Mouse (Mus musculus) heart, embryonic 15.5 days (tissue): Measurements from ENCODE around the gene Ccng1. TPM values are rescaled to one million over a fixed set of nuclear protein-coding genes. Genes with fewer than 3 reads are reported as not detected.

ENCODE experiments used
- ATAC-seq: fragments of 200-750 bp; cut with Nextera tagmentation; replicated peaks from 2 replicates; pipeline ENCODE4 v1.8.0; 2017; ENCODE audit warnings: low read depth, moderate TSS enrichment; ENCODE audit not compliant: insufficient number of reproducible peaks, insufficient read depth, low FRiP score
- H3K27ac ChIP-seq: fragments of 300-500 bp; sonication (generic); 2 replicates; pipeline ENCODE4 v1.5.1; 2015; ENCODE audit warnings: mild to moderate bottlenecking, inconsistent platforms
- H3K27me3 ChIP-seq: fragments of 300-500 bp; sonication (generic); 2 replicates; pipeline ENCODE4 v1.6.1; 2015; ENCODE audit warnings: inconsistent platforms
- H3K36me3 ChIP-seq: fragments of 300-500 bp; sonication (generic); 2 replicates; pipeline ENCODE4 v1.6.1; 2015; ENCODE audit warnings: mild to moderate bottlenecking, inconsistent platforms
- H3K4me1 ChIP-seq: fragments of 300-500 bp; sonication (generic); replicated peaks from 2 replicates; pipeline ENCODE4 v1.6.1; 2015; ENCODE audit warnings: inconsistent platforms
- H3K4me2 ChIP-seq: fragments of 300-500 bp; sonication (generic); 2 replicates; pipeline ENCODE4 v1.6.1; 2015; ENCODE audit warnings: inconsistent platforms, mild to moderate bottlenecking, moderate library complexity
- H3K4me3 ChIP-seq: fragments of 300-500 bp; sonication (generic); 2 replicates; pipeline ENCODE4 v1.5.1; 2015; ENCODE audit warnings: mild to moderate bottlenecking, inconsistent platforms
- H3K9ac ChIP-seq: fragments of 300-500 bp; sonication (generic); 2 replicates; pipeline ENCODE4 v1.6.1; 2015; ENCODE audit warnings: mild to moderate bottlenecking, inconsistent platforms
- H3K9me3 ChIP-seq: fragments of 300-500 bp; sonication (generic); replicated peaks from 2 replicates; pipeline ENCODE4 v1.6.1; 2016; ENCODE audit warnings: inconsistent platforms
- WGBS: fragments of 180-500 bp; shearing (Covaris S2); methylation state at CpG from one replicate; pipeline ENCODE4 v1.1.7; 2015; ENCODE audit warnings: mixed read lengths; 5-methylcytosine and 5-hydroxymethylcytosine counted together
- polyA plus RNA-seq: library from polyadenylated mRNA; unstranded; fragments of >200 nt; fragmentation: Nextera tagmentation; extraction: Ambion mirVana; gene quantifications from 2 replicates; pipeline ENCODE4 v1.2.1, GENCODE M21; 2015

The Ccng1 gene
- polyA plus RNA-seq, result 124 and 139 TPM in 2 replicates

DNA sequence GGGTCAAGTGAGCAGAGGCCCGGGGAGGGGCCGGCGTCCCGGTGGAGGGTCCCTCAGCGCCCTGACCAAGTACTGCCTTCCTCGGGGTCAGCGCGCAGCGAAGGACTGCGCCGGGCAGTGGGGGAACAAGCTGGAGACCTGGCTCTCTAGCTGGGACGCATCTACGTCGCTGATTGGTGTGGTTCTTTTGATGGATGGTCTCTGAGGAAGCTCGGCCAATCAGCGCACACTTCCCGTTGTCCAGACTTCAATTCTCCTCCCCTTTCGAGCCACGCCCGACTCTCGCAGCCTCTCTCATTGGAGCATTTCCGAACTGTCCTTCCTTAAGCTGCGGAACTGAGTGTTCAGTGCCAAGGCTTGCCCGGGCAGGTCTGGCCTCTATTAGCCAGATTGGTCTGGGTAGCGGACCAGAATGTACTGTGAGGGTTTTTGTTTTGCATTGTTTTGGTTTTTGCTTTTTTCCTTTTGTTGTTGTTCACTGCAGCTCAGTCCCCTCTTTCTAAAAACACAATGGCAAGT is at the start of gene Ccng1:
Gene Ccng1 (minus strand): TSS at position 203 of the 519 bp plus-strand sequence.
- Histone ChIP-seq H3K27ac (peak within 1 kb of the TSS; percentile 90), H3K4me2 (peak within 1 kb of the TSS; percentile 65), H3K36me3 (peaks cover 20% of the 10 kb centered on the region), H3K27me3 (no peaks in the 10 kb centered on the region), H3K9me3 (no peaks in the 10 kb centered on the region), H3K9ac (peak within 1 kb of the TSS; percentile 85), H3K4me1 (peaks cover 17% of the 10 kb centered on the region), H3K4me3 (peak within 1 kb of the TSS; percentile 70)
- peak; percentile 98 for ATAC-seq
- under 1% methylated on average over 25 of the region's 25 CpGs for WGBS

DNA sequence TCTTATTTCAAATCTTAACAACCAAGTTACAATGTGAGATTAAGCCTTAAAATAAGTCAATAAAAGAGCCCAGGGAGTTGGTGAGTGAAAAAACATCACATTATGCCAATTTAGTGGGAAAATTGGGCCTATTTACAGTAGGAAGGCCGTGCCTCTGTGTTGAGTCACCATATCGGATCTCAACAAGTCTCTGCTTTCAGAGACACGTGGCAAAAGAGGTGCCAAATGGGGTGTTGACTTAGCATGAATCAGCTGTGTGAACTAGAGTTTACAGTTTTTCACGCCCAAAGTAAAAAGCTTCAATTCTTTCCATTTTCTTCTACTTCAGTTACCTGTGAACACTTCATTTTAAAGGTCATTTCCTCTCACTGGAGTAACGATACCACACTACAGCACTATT is 35.2 kb upstream of the Ccng1 start:
- WGBS, result 60% methylated on average over 5 of the region's 5 CpGs
- no peak overlapping the region for H3K9ac ChIP-seq
- no peak for ATAC-seq

DNA sequence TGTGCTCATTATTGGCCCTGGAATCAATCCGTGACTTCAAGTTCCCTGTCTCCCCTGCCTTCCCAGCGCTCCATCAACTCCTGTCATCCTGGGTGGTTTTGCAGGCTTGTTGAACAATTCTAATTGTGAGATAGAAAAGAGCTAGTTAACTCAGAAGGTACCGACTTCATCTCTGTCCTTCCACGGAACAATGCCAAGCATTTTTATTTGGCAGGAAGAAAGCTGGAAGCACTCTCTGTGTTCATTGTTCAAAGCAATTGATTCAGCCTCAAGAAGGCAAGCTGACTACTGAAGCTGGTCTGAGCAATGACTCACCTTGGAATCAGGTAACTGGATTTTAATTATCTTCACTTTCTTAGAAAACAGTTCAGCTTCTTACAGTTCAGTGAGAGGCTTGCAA is 34.6 kb upstream of the Ccng1 start:
- Histone ChIP-seq H3K27me3 (no peaks in the 10 kb centered on the region), H3K9ac (no peak overlapping the region), H3K27ac (no peak overlapping the region), H3K4me1 (no peaks in the 10 kb centered on the region), H3K9me3 (no peaks in the 10 kb centered on the region), H3K4me2 (no peak overlapping the region), H3K4me3 (no peak overlapping the region), H3K36me3 (no peaks in the 10 kb centered on the region)
- WGBS, result 70% methylated on average over 4 of the region's 4 CpGs
- ATAC-seq, result no peak

More for the DNA sequence above, 35.2 kb upstream of the Ccng1 start:
- H3K4me2 ChIP-seq, result no peak overlapping the region
- no peak overlapping the region for H3K27ac ChIP-seq
- H3K4me3 ChIP-seq, result no peak overlapping the region
- no peaks in the 10 kb centered on the region for H3K4me1 ChIP-seq
- no peaks in the 10 kb centered on the region for H3K9me3 ChIP-seq
- no peaks in the 10 kb centered on the region for H3K36me3 ChIP-seq
- no peaks in the 10 kb centered on the region for H3K27me3 ChIP-seq

DNA sequence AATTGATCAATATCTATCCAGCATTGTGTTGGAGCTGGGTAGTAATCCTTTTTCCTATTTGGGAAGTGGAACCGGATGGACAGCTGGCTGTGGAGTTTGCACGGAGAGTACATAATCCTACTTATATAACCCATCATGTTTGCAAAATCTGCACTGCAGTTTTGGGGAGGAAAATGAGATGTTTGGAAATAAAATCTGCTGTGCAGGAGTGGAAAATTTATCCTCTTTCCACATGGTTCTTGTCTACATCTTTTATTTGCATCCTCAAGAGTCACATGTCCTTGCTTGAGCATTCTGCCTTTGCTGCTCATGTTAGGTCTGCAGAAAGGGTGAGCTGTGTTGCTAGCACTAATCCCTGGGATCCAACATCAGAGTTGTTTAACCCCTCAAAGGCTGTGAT is 31.8 kb upstream of the Ccng1 start:
- Histone ChIP-seq H3K9me3 (no peaks in the 10 kb centered on the region), H3K4me2 (no peak overlapping the region), H3K4me1 (no peaks in the 10 kb centered on the region), H3K36me3 (no peaks in the 10 kb centered on the region), H3K27ac (no peak overlapping the region), H3K27me3 (no peaks in the 10 kb centered on the region), H3K9ac (no peak overlapping the region), H3K4me3 (no peak overlapping the region)
- no peak for ATAC-seq
- WGBS, result 78% methylated on average over 2 of the region's 2 CpGs

DNA sequence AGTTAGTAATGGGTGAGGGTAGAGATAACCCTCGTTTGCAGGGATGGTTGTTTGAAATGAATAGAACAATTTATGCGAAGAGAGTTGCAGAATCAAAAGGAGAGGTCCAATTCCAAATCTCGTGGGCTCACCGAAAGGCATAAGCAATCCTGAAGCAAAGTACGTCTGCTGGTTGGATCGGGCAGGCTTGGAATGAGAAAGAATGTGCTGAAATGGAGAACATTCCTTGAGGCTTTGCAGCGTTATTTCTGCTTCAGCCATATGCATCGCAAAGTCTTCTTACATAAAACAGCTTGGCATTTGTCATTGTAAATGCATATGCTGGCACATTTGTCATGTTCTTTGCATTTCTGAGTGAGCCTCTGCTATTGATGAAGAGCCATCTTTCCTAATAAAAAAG is 29.2 kb upstream of the Ccng1 start:
- H3K4me1 ChIP-seq, result no peaks in the 10 kb centered on the region
- H3K9me3 ChIP-seq, result no peaks in the 10 kb centered on the region
- no peak overlapping the region for H3K4me2 ChIP-seq
- 65% methylated on average over 8 of the region's 8 CpGs for WGBS
- H3K9ac ChIP-seq, result no peak overlapping the region
- no peaks in the 10 kb centered on the region for H3K27me3 ChIP-seq
- no peak overlapping the region for H3K4me3 ChIP-seq
- ATAC-seq, result no peak
- H3K36me3 ChIP-seq, result no peaks in the 10 kb centered on the region
- H3K27ac ChIP-seq, result no peak overlapping the region

DNA sequence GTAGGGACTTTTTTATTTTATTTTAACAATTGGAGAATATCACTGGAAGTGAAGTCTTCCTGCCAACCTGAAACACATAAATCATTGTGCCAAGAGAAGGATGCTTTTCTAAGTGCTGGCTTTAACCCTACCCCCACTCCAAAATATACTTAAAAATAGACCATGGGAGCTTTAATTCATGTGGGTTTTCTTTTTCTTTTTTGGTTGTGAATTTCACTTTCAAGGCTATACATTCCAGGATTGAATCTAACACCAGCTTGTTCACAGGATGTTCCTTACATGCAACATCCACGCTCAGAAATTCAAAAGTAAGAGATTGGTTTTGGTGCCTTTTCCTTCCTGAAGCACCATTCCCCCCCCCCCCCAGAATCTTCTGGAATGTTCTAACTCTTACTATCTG is 28.2 kb upstream of the Ccng1 start:
- Histone ChIP-seq H3K4me1 (no peaks in the 10 kb centered on the region), H3K9ac (no peak overlapping the region), H3K9me3 (no peaks in the 10 kb centered on the region), H3K27me3 (no peaks in the 10 kb centered on the region), H3K36me3 (no peaks in the 10 kb centered on the region), H3K27ac (no peak overlapping the region), H3K4me3 (no peak overlapping the region), H3K4me2 (no peak overlapping the region)
- ATAC-seq, result no peak
- WGBS, result 78% methylated on average over 1 of the region's 1 CpGs

DNA sequence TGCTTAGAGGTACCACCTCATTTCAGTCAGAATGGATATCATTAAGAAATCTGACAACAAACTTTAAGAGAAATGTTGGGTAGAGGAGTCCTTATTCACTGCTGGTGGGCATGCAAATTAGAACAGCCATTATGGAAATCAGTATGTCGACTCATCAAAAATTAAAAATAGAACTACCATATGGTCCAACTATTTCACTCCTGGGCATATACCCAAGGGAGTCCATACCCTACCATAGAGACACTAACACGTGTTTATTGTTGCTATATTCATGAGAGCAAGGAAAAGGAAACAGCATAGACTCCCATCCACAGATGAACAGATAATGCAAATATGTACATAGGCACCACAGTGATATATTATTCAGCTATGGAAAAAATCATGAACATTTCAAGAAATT is 26.7 kb upstream of the Ccng1 start:
- Histone ChIP-seq H3K4me3 (no peak overlapping the region), H3K9me3 (no peaks in the 10 kb centered on the region), H3K4me2 (no peak overlapping the region), H3K4me1 (no peaks in the 10 kb centered on the region), H3K9ac (no peak overlapping the region), H3K27me3 (no peaks in the 10 kb centered on the region), H3K36me3 (no peaks in the 10 kb centered on the region), H3K27ac (no peak overlapping the region)
- ATAC-seq, result no peak
- WGBS, result 73% methylated on average over 2 of the region's 2 CpGs

DNA sequence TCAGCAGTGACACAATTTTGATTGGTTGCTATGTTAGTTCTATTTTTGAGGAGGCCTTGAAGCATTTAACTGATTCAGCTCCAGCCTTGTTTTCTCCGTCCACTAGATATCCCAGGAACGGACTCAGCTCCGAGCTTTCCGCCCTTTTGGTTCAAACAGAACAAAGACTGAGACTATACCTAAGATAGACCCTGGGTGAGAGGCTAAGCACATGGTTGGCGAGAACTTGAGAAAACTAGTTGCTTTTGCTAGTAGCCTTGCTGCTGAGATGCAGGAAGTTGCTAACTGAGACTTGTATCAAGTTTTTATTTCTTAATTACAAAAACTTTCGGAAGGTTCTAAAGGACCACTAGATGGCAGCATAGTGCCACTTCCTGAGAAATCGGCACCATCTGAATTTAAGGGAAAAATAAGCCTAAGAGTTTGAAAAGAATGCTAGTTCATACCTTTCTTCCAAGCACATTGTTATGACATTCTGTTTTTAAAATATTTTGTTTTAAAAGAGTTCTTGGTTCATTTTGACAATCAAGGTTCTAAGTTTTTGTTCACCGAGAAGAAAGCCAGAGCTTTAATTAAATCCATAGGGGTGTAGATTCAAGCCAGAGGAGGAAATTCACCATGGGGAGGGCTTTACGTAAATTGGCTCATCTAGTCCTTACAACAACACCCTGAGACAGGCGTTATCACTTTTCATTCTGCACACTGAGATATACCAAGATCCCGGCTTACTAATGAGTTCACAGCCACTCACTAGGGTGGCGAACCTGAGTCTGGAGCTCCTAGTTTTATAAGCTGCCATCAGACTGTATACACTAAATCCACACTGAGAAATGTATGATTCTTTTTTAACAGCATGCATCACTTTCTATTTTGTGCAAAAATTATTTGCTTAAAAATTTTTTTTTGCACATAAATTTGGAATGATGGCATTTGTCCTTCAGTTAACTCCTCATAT is 20.5 kb upstream of the Ccng1 start:
- Histone ChIP-seq H3K27ac (no peak overlapping the region), H3K36me3 (no peaks in the 10 kb centered on the region), H3K9ac (no peak overlapping the region), H3K4me1 (no peaks in the 10 kb centered on the region), H3K4me2 (peak overlapping the region; percentile 45), H3K4me3 (0 out of 2 replicates have a peak overlapping the region, but pooled peaks have one; percentile 13), H3K9me3 (no peaks in the 10 kb centered on the region), H3K27me3 (no peaks in the 10 kb centered on the region)
- no peak for ATAC-seq
- 41% methylated on average over 12 of the region's 12 CpGs for WGBS

DNA sequence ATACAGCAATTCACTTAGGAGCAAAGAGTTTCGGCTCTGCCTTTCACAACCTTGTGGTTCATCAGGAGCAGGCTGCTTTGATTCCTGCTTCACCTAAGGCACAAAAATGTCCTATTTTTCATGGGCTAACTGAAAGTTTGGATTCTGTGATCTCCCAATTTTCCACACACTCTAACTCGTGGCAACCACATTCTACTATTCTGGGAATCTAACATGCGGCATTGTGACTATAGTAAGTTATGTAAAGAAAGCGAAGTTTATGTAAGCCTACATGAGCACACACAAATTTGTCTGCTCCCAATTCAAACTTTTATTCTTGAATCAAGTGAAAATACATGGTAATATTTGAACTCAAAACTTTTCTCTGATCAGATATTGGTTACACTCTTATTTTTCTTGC is 9.6 kb upstream of the Ccng1 start:
- no peaks in the 10 kb centered on the region for H3K9me3 ChIP-seq
- no peak overlapping the region for H3K9ac ChIP-seq
- WGBS, result 75% methylated on average over 4 of the region's 4 CpGs
- ATAC-seq, result no peak
- H3K36me3 ChIP-seq, result no peaks in the 10 kb centered on the region
- no peak overlapping the region for H3K4me2 ChIP-seq
- no peaks in the 10 kb centered on the region for H3K4me1 ChIP-seq
- no peak overlapping the region for H3K27ac ChIP-seq
- H3K27me3 ChIP-seq, result no peaks in the 10 kb centered on the region
- no peak overlapping the region for H3K4me3 ChIP-seq

DNA sequence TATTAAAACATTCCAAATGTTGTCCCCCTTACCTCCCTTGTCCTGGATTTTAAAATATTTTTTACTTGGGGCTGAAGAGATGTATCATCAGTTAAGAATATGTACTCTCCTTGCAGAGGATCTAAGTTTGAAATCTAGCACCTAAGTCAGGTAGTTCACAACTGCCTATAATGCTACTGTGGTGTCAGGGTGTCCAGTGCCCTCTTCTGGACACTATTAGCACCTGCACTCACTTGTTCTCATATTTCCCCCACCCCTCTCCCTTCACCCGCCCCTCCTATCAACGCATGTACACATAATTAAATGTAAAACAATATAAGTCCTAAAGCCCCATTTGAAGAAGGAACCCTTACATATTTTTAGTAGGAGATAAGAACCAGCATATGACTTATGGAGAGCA is 8.3 kb upstream of the Ccng1 start:
- 0 out of 2 replicates have a peak, but pooled peaks have one; percentile 18 for ATAC-seq
- WGBS, result 37% methylated on average over 2 of the region's 2 CpGs
- no peaks in the 10 kb centered on the region for H3K4me1 ChIP-seq
- H3K4me3 ChIP-seq, result no peak overlapping the region
- no peaks in the 10 kb centered on the region for H3K27me3 ChIP-seq
- H3K27ac ChIP-seq, result no peak overlapping the region
- no peaks in the 10 kb centered on the region for H3K9me3 ChIP-seq
- H3K9ac ChIP-seq, result no peak overlapping the region
- no peaks in the 10 kb centered on the region for H3K36me3 ChIP-seq
- H3K4me2 ChIP-seq, result no peak overlapping the region

DNA sequence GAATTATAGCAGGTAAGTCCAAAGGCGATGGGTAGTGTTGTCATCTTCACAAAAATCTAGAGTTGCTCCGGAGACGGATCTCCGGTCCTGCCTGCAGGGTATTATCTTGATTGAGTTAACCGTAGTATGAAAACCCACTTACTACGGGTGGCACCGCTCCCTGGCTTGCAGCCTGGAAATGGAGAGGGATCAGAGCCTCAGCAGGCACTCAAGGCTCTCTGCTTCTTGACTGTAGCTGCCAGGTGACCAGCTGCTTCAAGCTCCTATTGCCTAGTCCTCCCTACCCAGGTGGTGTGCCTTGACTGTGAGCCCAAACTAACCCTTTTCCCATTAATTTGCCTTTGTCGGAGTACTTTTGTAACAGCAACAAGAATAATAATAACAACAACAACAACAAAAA is 4.8 kb upstream of the Ccng1 start:
- no peaks in the 10 kb centered on the region for H3K27me3 ChIP-seq
- no peaks in the 10 kb centered on the region for H3K36me3 ChIP-seq
- H3K4me2 ChIP-seq, result no peak overlapping the region
- H3K4me1 ChIP-seq, result 0 out of 2 replicates have a peak, but pooled peaks cover 4% of the 10 kb centered on the region
- H3K27ac ChIP-seq, result no peak overlapping the region
- no peak overlapping the region for H3K4me3 ChIP-seq
- H3K9me3 ChIP-seq, result no peaks in the 10 kb centered on the region
- 76% methylated on average over 8 of the region's 8 CpGs for WGBS
- no peak for ATAC-seq
- H3K9ac ChIP-seq, result no peak overlapping the region
